Mouse (Mus musculus) cerebellum, adult 2 months (tissue): ENCODE data around the gene Lrrc8a. TPM values are rescaled to one million over a fixed set of nuclear protein-coding genes. Genes with fewer than 3 reads are reported as not detected.
A peak's percentile ranks its signal among the peaks of the same experiment; 100 is the strongest.

Experiments used
- DNase-seq, 2 experiments: peaks; one replicate each; pipeline ENCODE4 v3.0.0; 2021
- H3K27ac ChIP-seq: fragments of 200-500 bp; 2 replicates; pipeline ENCODE4 v1.5.1; 2012; ENCODE audit warnings: low read length, control low read depth, inconsistent platforms; ENCODE audit not compliant: insufficient read depth
- H3K27me3 ChIP-seq: fragments of 200-500 bp; 2 replicates; pipeline ENCODE4 v1.6.1; 2012; ENCODE audit warnings: inconsistent platforms, mild to moderate bottlenecking, low read length, moderate library complexity; ENCODE audit not compliant: control insufficient read depth, insufficient read depth
- H3K4me1 ChIP-seq: fragments of 200-500 bp; 2 replicates; pipeline ENCODE4 v1.6.1; 2011; ENCODE audit warnings: low read length; ENCODE audit not compliant: control insufficient read depth, insufficient read depth
- H3K4me3 ChIP-seq: fragments of 200-500 bp; replicated peaks from 2 replicates; pipeline ENCODE3; 2011; ENCODE audit warnings: mild to moderate bottlenecking, low read depth, low read length, control low read depth; ENCODE audit not compliant: insufficient read depth
- CTCF ChIP-seq: fragments of 200-500 bp; IDR thresholded peaks from 2 replicates; pipeline ENCODE4 v1.5.1; 2011; ENCODE audit warnings: low read depth, mild to moderate bottlenecking, control low read depth, low read length, moderate library complexity, borderline replicate concordance; ENCODE audit not compliant: insufficient read depth
- POLR2A ChIP-seq: fragments of 200-500 bp; IDR thresholded peaks from 2 replicates; pipeline ENCODE4 v1.6.1; 2011; ENCODE audit warnings: low read length, control low read depth, borderline replicate concordance; ENCODE audit not compliant: insufficient read depth
- WGBS: fragments of 180-500 bp; shearing (Covaris S2); methylation state at CpG from one replicate; pipeline ENCODE4 v1.1.7; 2018; 5-methylcytosine and 5-hydroxymethylcytosine counted together
- polyA plus RNA-seq: library from polyadenylated mRNA; depleted of rRNA; stranded (reverse); fragments of >200 nt; gene quantifications from 2 replicates; pipeline ENCODE4 v1.2.3, GENCODE M21; 2012; rRNA removed

Lrrc8a gene
- polyA plus RNA-seq, 1 experiment: 58.0 TPM

- 11% methylated on average over 38 of the region's 38 CpGs for WGBS
- Histone ChIP-seq H3K4me1 (peaks cover 10% of the 10 kb centered on the region), H3K27ac (no peak overlapping the region), H3K27me3 (no peaks in the 10 kb centered on the region), H3K4me3 (peak overlapping the region; percentile 89)
- peak in 1 of 2 experiments; percentile 20 for DNase-seq
- no peak for TF ChIP-seq CTCF
- no peak for TF ChIP-seq POLR2A
Observed at GRCm38 (mm10) chr2:30285416-30286181, 48.1 kb downstream of the Lrrc8a start.

- Histone ChIP-seq H3K27me3 (no peaks in the 10 kb centered on the region), H3K4me1 (peaks cover 10% of the 10 kb centered on the region), H3K4me3 (peak within 1 kb of the TSS; percentile 89), H3K27ac (peak within 1 kb of the TSS; percentile 11; the same call in 1 of the 2 replicates)
- TF ChIP-seq CTCF (no peak), POLR2A (peak; percentile 95)
- WGBS: under 1% methylated on average over 64 of the region's 68 CpGs
- DNase-seq: peak; percentile 94 to 96
Observed at GRCm38 (mm10) chr2:30286192-30287026, 48.9 kb downstream of the Lrrc8a start, which contains the start of the genes Dolk and Nup188. TSS of gene Dolk (minus strand) at chr2:30286334. TSS of gene Nup188 (plus strand) at chr2:30286397.

GRCm38 (mm10) chr2:30287027-30287373 is 49.5 kb downstream of the Lrrc8a start:
- under 1% methylated on average over 10 of the region's 10 CpGs for WGBS

GRCm38 (mm10) chr2:30299525-30299924 is 62.0 kb downstream of the Lrrc8a start:
- DNase-seq: no peak
- Histone ChIP-seq H3K4me1 (no peaks in the 10 kb centered on the region), H3K27ac (no peak overlapping the region), H3K4me3 (no peak overlapping the region), H3K27me3 (no peaks in the 10 kb centered on the region)
- 78% methylated on average over 3 of the region's 3 CpGs for WGBS
- TF ChIP-seq CTCF: no peak
- TF ChIP-seq POLR2A: no peak

More at GRCm38 (mm10) chr2:30287027-30287373, 49.5 kb downstream of the Lrrc8a start:
- H3K4me3 ChIP-seq: peak overlapping the region; percentile 89
- H3K27ac ChIP-seq: no peak overlapping the region
- H3K4me1 ChIP-seq: peaks cover 10% of the 10 kb centered on the region
- TF ChIP-seq POLR2A (no peak), CTCF (no peak)
- peak; percentile 26 to 37 for DNase-seq
- H3K27me3 ChIP-seq: no peaks in the 10 kb centered on the region

- no peaks in the 10 kb centered on the region for H3K27me3 ChIP-seq
- no peaks in the 10 kb centered on the region for H3K4me1 ChIP-seq
- H3K27ac ChIP-seq: no peak overlapping the region
- TF ChIP-seq CTCF (no peak), POLR2A (no peak)
- DNase-seq: no peak
- 84% methylated on average over 5 of the region's 5 CpGs for whole genome bisulfite sequencing
- no peak overlapping the region for H3K4me3 ChIP-seq
Observed at GRCm38 (mm10) chr2:30299966-30300365, 62.5 kb downstream of the Lrrc8a start.

GRCm38 (mm10) chr2:30306087-30306486 is 68.6 kb downstream of the Lrrc8a start:
- no peak overlapping the region for H3K27ac ChIP-seq
- no peak overlapping the region for H3K4me3 ChIP-seq
- TF ChIP-seq CTCF (no peak), POLR2A (no peak)
- 95% methylated on average over 7 of the region's 7 CpGs for WGBS
- H3K27me3 ChIP-seq: no peaks in the 10 kb centered on the region
- no peak for DNase-seq
- H3K4me1 ChIP-seq: no peaks in the 10 kb centered on the region

- no peaks in the 10 kb centered on the region for H3K4me1 ChIP-seq
- no peak overlapping the region for H3K4me3 ChIP-seq
- no peak for TF ChIP-seq CTCF
- TF ChIP-seq POLR2A: no peak
- 91% methylated on average over 3 of the region's 3 CpGs for WGBS
- H3K27ac ChIP-seq: no peak overlapping the region
- no peak for DNase-seq
- H3K27me3 ChIP-seq: no peaks in the 10 kb centered on the region
Observed at GRCm38 (mm10) chr2:30309351-30309750, 71.8 kb downstream of the Lrrc8a start.

- no peak overlapping the region for H3K27ac ChIP-seq
- no peak overlapping the region for H3K4me3 ChIP-seq
- no peaks in the 10 kb centered on the region for H3K4me1 ChIP-seq
- no peaks in the 10 kb centered on the region for H3K27me3 ChIP-seq
- 88% methylated on average over 2 of the region's 2 CpGs for WGBS
- TF ChIP-seq CTCF (no peak), POLR2A (no peak)
- DNase-seq: no peak
Observed at GRCm38 (mm10) chr2:30311481-30311880, 74.0 kb downstream of the Lrrc8a start.

Other genes with a start within 250 kb of the Lrrc8a start
- gene Wdr34, start 188.8 kb upstream of the Lrrc8a start, polyA plus RNA-seq: 25.2 and 25.6 TPM in 2 replicates
- 138 and 159 TPM in 2 replicates for gene Set, start 180.3 kb upstream of the Lrrc8a start, polyA plus RNA-seq
- gene Pkn3, start 160.0 kb upstream of the Lrrc8a start, polyA plus RNA-seq: 2.4 TPM in 2 replicates
- gene Zdhhc12, start 144.1 kb upstream of the Lrrc8a start, polyA plus RNA-seq: 14.4 and 15.5 TPM in 2 replicates
- 137 and 154 TPM in 2 replicates for gene Zer1, start 113.1 kb upstream of the Lrrc8a start, polyA plus RNA-seq
- gene Tbc1d13, start 104.0 kb upstream of the Lrrc8a start, polyA plus RNA-seq: 57.7 and 58.2 TPM in 2 replicates
- gene Endog, start 66.2 kb upstream of the Lrrc8a start, polyA plus RNA-seq: 52.9 and 54.1 TPM in 2 replicates
- gene Spout1, start 59.3 kb upstream of the Lrrc8a start, polyA plus RNA-seq: 50.5 and 52.7 TPM in 2 replicates
- 45.6 and 55.8 TPM in 2 replicates for gene Kyat1, start 31.9 kb upstream of the Lrrc8a start, polyA plus RNA-seq
- 8.5 and 8.6 TPM in 2 replicates for gene Gm28035, start 2.9 kb downstream of the Lrrc8a start, polyA plus RNA-seq
- 25.7 and 30.2 TPM in 2 replicates for gene Phyhd1, start 28.5 kb downstream of the Lrrc8a start, polyA plus RNA-seq
- gene Gm28038, start 43.3 kb downstream of the Lrrc8a start, polyA plus RNA-seq: not detected in 2 replicates
- 20.8 and 21.8 TPM in 2 replicates for gene Dolk, start 48.6 kb downstream of the Lrrc8a start, polyA plus RNA-seq
- gene Nup188, start 48.7 kb downstream of the Lrrc8a start, polyA plus RNA-seq: 19.4 and 22.9 TPM in 2 replicates
- 509 and 525 TPM in 2 replicates for gene Sh3glb2, start 121.6 kb downstream of the Lrrc8a start, polyA plus RNA-seq
- gene Miga2, start 126.5 kb downstream of the Lrrc8a start, polyA plus RNA-seq: 108 and 114 TPM in 2 replicates
- gene Dolpp1, start 154.5 kb downstream of the Lrrc8a start, polyA plus RNA-seq: 50.5 and 55.9 TPM in 2 replicates
- gene Crat, start 178.1 kb downstream of the Lrrc8a start, polyA plus RNA-seq: 50.9 and 52.1 TPM in 2 replicates
- 204 and 207 TPM in 2 replicates for gene Ptpa, start 178.3 kb downstream of the Lrrc8a start, polyA plus RNA-seq
- 5.1 and 7.5 TPM in 2 replicates for gene Ier5l, start 236.5 kb downstream of the Lrrc8a start, polyA plus RNA-seq